Mouse (Mus musculus) intestine, embryonic 16.5 days (tissue): ENCODE measurements around the gene Gm21969. TPM values are rescaled to one million over a fixed set of nuclear protein-coding genes. Genes with fewer than 3 reads are reported as not detected.

Experiments
- ATAC-seq: fragments of 200-750 bp; cut with Nextera tagmentation; 2 replicates; pipeline ENCODE4 v1.8.0; 2017; ENCODE audit warnings: moderate TSS enrichment, moderate library complexity
- H3K27ac ChIP-seq: fragments of 300-500 bp; sonication (generic); 2 replicates; pipeline ENCODE4 v1.5.1; 2014; ENCODE audit warnings: mild to moderate bottlenecking, low read length
- H3K27me3 ChIP-seq: fragments of 300-500 bp; sonication (generic); replicated peaks from 2 replicates; pipeline ENCODE4 v1.6.1; 2014; ENCODE audit warnings: low read length, control low read depth, mixed read lengths; ENCODE audit not compliant: control insufficient read depth, insufficient read depth
- H3K36me3 ChIP-seq: fragments of 300-500 bp; sonication (generic); 2 replicates; pipeline ENCODE4 v1.6.1; 2014; ENCODE audit warnings: low read length, control low read depth; ENCODE audit not compliant: control insufficient read depth, insufficient read depth
- H3K4me1 ChIP-seq: fragments of 300-500 bp; sonication (generic); 2 replicates; pipeline ENCODE4 v1.6.1; 2014; ENCODE audit warnings: low read length, control low read depth, mixed read lengths; ENCODE audit not compliant: control insufficient read depth, insufficient read depth
- H3K4me2 ChIP-seq: fragments of 300-500 bp; sonication (generic); 2 replicates; pipeline ENCODE4 v1.6.1; 2014; ENCODE audit warnings: low read depth, low read length, control low read depth
- H3K4me3 ChIP-seq: fragments of 300-500 bp; sonication (generic); 2 replicates; pipeline ENCODE4 v1.5.1; 2014; ENCODE audit warnings: mild to moderate bottlenecking, low read length
- H3K9ac ChIP-seq: fragments of 300-500 bp; sonication (generic); 2 replicates; pipeline ENCODE4 v1.6.1; 2014; ENCODE audit warnings: low read depth, low read length
- H3K9me3 ChIP-seq: fragments of 300-500 bp; sonication (generic); 2 replicates; pipeline ENCODE4 v1.6.1; 2016; ENCODE audit warnings: low read length, control low read depth; ENCODE audit not compliant: control insufficient read depth
- WGBS: fragments of 180-500 bp; shearing (Covaris S2); extraction: QIAGEN DNeasy Blood & Tissue Kit; methylation state at CpG from one replicate; pipeline ENCODE4 v1.1.7; 2014; 5-methylcytosine and 5-hydroxymethylcytosine counted together
- polyA plus RNA-seq: library from polyadenylated mRNA; unstranded; fragments of >200 nt; fragmentation: Nextera tagmentation; extraction: Ambion mirVana; gene quantifications from 2 replicates; pipeline ENCODE4 v1.2.1, GENCODE M21; 2015

Gene Gm21969
- polyA plus RNA-seq, 1 experiment from 2014 or later: not detected

GRCm38 (mm10) chr4:139689627-139690269 is 86.8 kb downstream of the Gm21969 start:
- no peak overlapping the region for H3K27ac ChIP-seq
- WGBS: 39% methylated on average over 7 of the region's 7 CpGs
- no peak overlapping the region for H3K4me2 ChIP-seq
- H3K4me3 ChIP-seq: no peak overlapping the region
- H3K36me3 ChIP-seq: no peaks in the 10 kb centered on the region
- no peak for ATAC-seq
- H3K9me3 ChIP-seq: no peaks in the 10 kb centered on the region
- H3K9ac ChIP-seq: no peak overlapping the region
- peaks cover 4% of the 10 kb centered on the region; the same call in 1 of the 2 replicates for H3K27me3 ChIP-seq
- H3K4me1 ChIP-seq: no peaks in the 10 kb centered on the region

- Histone ChIP-seq H3K4me3 (no peak overlapping the region), H3K9ac (no peak overlapping the region), H3K9me3 (no peaks in the 10 kb centered on the region), H3K4me1 (0 out of 2 replicates have a peak, but pooled peaks cover 3% of the 10 kb centered on the region), H3K27me3 (peaks cover 11% of the 10 kb centered on the region; the same call in 1 of the 2 replicates), H3K36me3 (no peaks in the 10 kb centered on the region), H3K27ac (no peak overlapping the region), H3K4me2 (no peak overlapping the region)
- 41% methylated on average over 5 of the region's 5 CpGs for WGBS
- ATAC-seq: no peak
Observed at GRCm38 (mm10) chr4:139693315-139693714, 90.3 kb downstream of the Gm21969 start.

GRCm38 (mm10) chr4:139697755-139698154 is 94.8 kb downstream of the Gm21969 start:
- H3K4me2 ChIP-seq: no peak overlapping the region
- 0 out of 2 replicates have a peak, but pooled peaks cover 3% of the 10 kb centered on the region for H3K4me1 ChIP-seq
- ATAC-seq: no peak
- no peaks in the 10 kb centered on the region for H3K9me3 ChIP-seq
- H3K27ac ChIP-seq: no peak overlapping the region
- H3K36me3 ChIP-seq: no peaks in the 10 kb centered on the region
- no peak overlapping the region for H3K4me3 ChIP-seq
- peaks cover 11% of the 10 kb centered on the region; the same call in 1 of the 2 replicates for H3K27me3 ChIP-seq
- H3K9ac ChIP-seq: no peak overlapping the region
- 3% methylated on average over 9 of the region's 9 CpGs for WGBS

GRCm38 (mm10) chr4:139698602-139699001 is 95.6 kb downstream of the Gm21969 start:
- no peak for ATAC-seq
- H3K27ac ChIP-seq: no peak overlapping the region
- no peak overlapping the region for H3K4me3 ChIP-seq
- no peaks in the 10 kb centered on the region for H3K9me3 ChIP-seq
- H3K4me2 ChIP-seq: no peak overlapping the region
- H3K36me3 ChIP-seq: no peaks in the 10 kb centered on the region
- 45% methylated on average over 8 of the region's 8 CpGs for WGBS
- H3K9ac ChIP-seq: no peak overlapping the region
- peaks cover 10% of the 10 kb centered on the region; the same call in 1 of the 2 replicates for H3K27me3 ChIP-seq
- H3K4me1 ChIP-seq: 0 out of 2 replicates have a peak, but pooled peaks cover 3% of the 10 kb centered on the region

GRCm38 (mm10) chr4:139702914-139703313 is 99.9 kb downstream of the Gm21969 start:
- H3K36me3 ChIP-seq: no peaks in the 10 kb centered on the region
- H3K4me2 ChIP-seq: no peak overlapping the region
- H3K27ac ChIP-seq: no peak overlapping the region
- H3K9ac ChIP-seq: no peak overlapping the region
- no peaks in the 10 kb centered on the region for H3K9me3 ChIP-seq
- H3K4me1 ChIP-seq: 0 out of 2 replicates have a peak, but pooled peaks cover 1% of the 10 kb centered on the region
- no peak for ATAC-seq
- H3K27me3 ChIP-seq: no peaks in the 10 kb centered on the region
- WGBS: 58% methylated on average over 4 of the region's 4 CpGs
- H3K4me3 ChIP-seq: no peak overlapping the region

- no peak overlapping the region for H3K27ac ChIP-seq
- WGBS: 82% methylated on average over 11 of the region's 11 CpGs
- no peaks in the 10 kb centered on the region for H3K27me3 ChIP-seq
- ATAC-seq: no peak
- no peak overlapping the region for H3K4me3 ChIP-seq
- no peaks in the 10 kb centered on the region for H3K9me3 ChIP-seq
- no peak overlapping the region for H3K4me2 ChIP-seq
- H3K4me1 ChIP-seq: no peaks in the 10 kb centered on the region
- H3K36me3 ChIP-seq: no peaks in the 10 kb centered on the region
- H3K9ac ChIP-seq: no peak overlapping the region
Observed at GRCm38 (mm10) chr4:139703468-139703867, 100.5 kb downstream of the Gm21969 start.

- Histone ChIP-seq H3K4me3 (no peak overlapping the region), H3K4me1 (no peaks in the 10 kb centered on the region), H3K27ac (no peak overlapping the region), H3K9ac (no peak overlapping the region), H3K36me3 (no peaks in the 10 kb centered on the region), H3K9me3 (no peaks in the 10 kb centered on the region), H3K27me3 (no peaks in the 10 kb centered on the region), H3K4me2 (no peak overlapping the region)
- WGBS: 79% methylated on average over 5 of the region's 5 CpGs
- no peak for ATAC-seq
Observed at GRCm38 (mm10) chr4:139705986-139706385, 103.0 kb downstream of the Gm21969 start.

GRCm38 (mm10) chr4:139710467-139711334 is 107.7 kb downstream of the Gm21969 start:
- no peak overlapping the region for H3K4me2 ChIP-seq
- H3K4me3 ChIP-seq: no peak overlapping the region
- H3K4me1 ChIP-seq: no peaks in the 10 kb centered on the region
- no peaks in the 10 kb centered on the region for H3K36me3 ChIP-seq
- 44% methylated on average over 25 of the region's 25 CpGs for WGBS
- no peaks in the 10 kb centered on the region for H3K27me3 ChIP-seq
- H3K27ac ChIP-seq: no peak overlapping the region
- no peaks in the 10 kb centered on the region for H3K9me3 ChIP-seq
- no peak for ATAC-seq
- H3K9ac ChIP-seq: no peak overlapping the region
